Mouse (Mus musculus): ENCODE measurements around the gene Synj2.

DNA sequence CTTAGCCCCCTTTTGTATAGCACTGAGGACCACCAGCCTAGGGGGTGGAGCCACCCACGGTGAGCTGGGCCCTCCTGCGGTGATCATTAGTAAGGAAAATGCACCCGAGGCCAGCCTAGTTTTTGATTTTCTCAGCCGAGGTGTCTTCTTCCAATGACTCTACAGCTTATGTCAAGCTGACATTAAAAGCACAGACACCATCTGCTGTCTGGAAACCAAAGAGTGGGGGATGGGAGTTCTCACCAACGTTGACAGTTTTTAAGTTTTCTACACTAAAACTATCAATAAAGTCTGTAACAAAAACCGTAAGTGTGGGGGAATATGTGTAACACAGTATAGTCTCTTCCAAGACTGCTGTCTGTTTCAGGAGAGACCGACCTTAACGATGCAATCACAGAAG lies 16.8 kb upstream of the Synj2 start:
- TF ChIP-seq POLR2A (IDR thresholded peaks at IDR 0.05; ENCODE audit: low read depth, low read length) (no peak), CTCF (IDR thresholded peaks at IDR 0.05; ENCODE audit: extremely low read depth, insufficient read depth, insufficient read length, insufficient replicate concordance) (no peak)
